Mouse (Mus musculus) liver, embryonic 12.5 days (tissue): ENCODE measurements around the gene Ksr1. TPM values are rescaled to one million over a fixed set of nuclear protein-coding genes. Genes with fewer than 3 reads are reported as not detected.
A peak's percentile ranks its signal among the peaks of the same experiment; 100 is the strongest.

ENCODE experiments used
- ATAC-seq: fragments of 200-750 bp; cut with Nextera tagmentation; 2 replicates; pipeline ENCODE4 v1.8.0; 2017; ENCODE audit warnings: moderate number of reproducible peaks, mild to moderate bottlenecking, moderate library complexity
- H3K27ac ChIP-seq: fragments of 300-500 bp; sonication (generic); 2 replicates; pipeline ENCODE4 v1.5.1; 2016; ENCODE audit warnings: mild to moderate bottlenecking
- H3K27me3 ChIP-seq: fragments of 300-500 bp; sonication (generic); replicated peaks from 2 replicates; pipeline ENCODE4 v1.6.1; 2016; ENCODE audit warnings: mild to moderate bottlenecking, moderate library complexity
- H3K36me3 ChIP-seq: fragments of 300-500 bp; sonication (generic); 2 replicates; pipeline ENCODE4 v1.6.1; 2016; ENCODE audit warnings: mild to moderate bottlenecking, moderate library complexity
- H3K4me1 ChIP-seq: fragments of 300-500 bp; sonication (generic); 2 replicates; pipeline ENCODE4 v1.6.1; 2016
- H3K4me2 ChIP-seq: fragments of 300-500 bp; sonication (generic); 2 replicates; pipeline ENCODE4 v1.6.1; 2016; ENCODE audit warnings: mild to moderate bottlenecking, moderate library complexity
- H3K4me3 ChIP-seq: fragments of 300-500 bp; sonication (generic); 2 replicates; pipeline ENCODE4 v1.5.1; 2016; ENCODE audit warnings: mild to moderate bottlenecking, moderate library complexity
- H3K9ac ChIP-seq: fragments of 300-500 bp; sonication (generic); 2 replicates; pipeline ENCODE4 v1.6.1; 2016; ENCODE audit warnings: mild to moderate bottlenecking, moderate library complexity
- H3K9me3 ChIP-seq: fragments of 300-500 bp; sonication (generic); replicated peaks from 2 replicates; pipeline ENCODE4 v1.6.1; 2016; ENCODE audit warnings: mild to moderate bottlenecking, moderate library complexity
- WGBS: fragments of 180-500 bp; shearing (Covaris S2); methylation state at CpG from one replicate; pipeline ENCODE4 v1.1.7; 2016; ENCODE audit not compliant: insufficient replicate concordance; 5-methylcytosine and 5-hydroxymethylcytosine counted together
- polyA plus RNA-seq: library from polyadenylated mRNA; unstranded; fragments of >200 nt; fragmentation: Nextera tagmentation; extraction: Ambion mirVana; gene quantifications from 2 replicates; pipeline ENCODE4 v1.2.1, GENCODE M21; 2016

Gene Ksr1
- polyA plus RNA-seq, 1 experiment from 2014 or later: 3.1 TPM

DNA sequence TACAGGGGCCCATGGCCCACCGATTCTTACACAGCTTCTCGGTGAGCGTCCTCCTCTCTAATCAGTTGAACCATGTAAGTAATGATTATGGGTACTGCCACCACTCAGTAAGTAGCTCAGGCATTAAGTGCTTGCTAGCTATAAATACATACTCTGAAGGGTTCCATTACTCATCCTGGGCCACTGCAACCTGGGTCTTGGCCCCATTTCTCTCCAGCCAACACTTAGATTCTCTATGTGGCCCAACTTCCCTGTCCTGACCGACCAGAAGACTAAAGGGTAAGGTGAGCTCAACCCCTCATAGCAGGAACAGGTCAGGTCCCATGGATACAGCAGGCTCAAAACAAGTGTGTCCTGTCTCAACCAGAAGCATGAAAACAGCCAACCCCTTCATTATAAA, 87.1 kb downstream of the Ksr1 start:
- Histone ChIP-seq H3K27me3 (no peaks in the 10 kb centered on the region), H3K36me3 (no peaks in the 10 kb centered on the region), H3K9ac (no peak overlapping the region), H3K4me2 (no peak overlapping the region), H3K4me3 (no peak overlapping the region), H3K9me3 (no peaks in the 10 kb centered on the region), H3K27ac (peak overlapping the region; percentile 72; the same call in 1 of the 2 replicates), H3K4me1 (peaks cover 73% of the 10 kb centered on the region)
- 75% methylated on average over 4 of the region's 4 CpGs for WGBS
- no peak for ATAC-seq

DNA sequence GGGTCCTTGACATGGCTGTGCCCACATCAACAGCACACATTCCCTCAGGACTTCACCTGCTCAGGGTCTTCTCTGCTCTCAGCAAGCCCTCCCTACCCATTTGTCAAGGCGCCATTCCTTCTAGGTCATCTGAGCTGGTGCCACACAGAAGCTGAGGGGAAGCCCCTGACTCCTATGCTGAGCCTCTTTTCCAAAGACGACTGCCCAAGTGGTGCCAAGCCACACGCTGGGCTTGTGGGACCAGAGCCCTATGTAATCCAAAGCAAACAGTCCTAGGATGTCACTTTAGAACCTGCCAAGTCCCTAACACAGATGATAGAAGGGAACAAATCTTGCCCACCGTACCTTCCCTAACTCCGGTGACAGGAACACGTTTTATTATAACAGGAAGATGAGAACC, 87.6 kb downstream of the Ksr1 start:
- H3K9ac ChIP-seq: no peak overlapping the region
- H3K4me3 ChIP-seq: no peak overlapping the region
- H3K36me3 ChIP-seq: no peaks in the 10 kb centered on the region
- H3K27me3 ChIP-seq: no peaks in the 10 kb centered on the region
- peak overlapping the region; percentile 72 for H3K27ac ChIP-seq
- no peak overlapping the region for H3K4me2 ChIP-seq
- 82% methylated on average over 6 of the region's 6 CpGs for WGBS
- no peak for ATAC-seq
- no peaks in the 10 kb centered on the region for H3K9me3 ChIP-seq
- peaks cover 74% of the 10 kb centered on the region for H3K4me1 ChIP-seq

- Histone ChIP-seq H3K4me1 (peaks cover 82% of the 10 kb centered on the region), H3K27ac (peak overlapping the region; percentile 72)
- 17% methylated on average over 4 of the region's 4 CpGs for WGBS
Observed at GRCm38 (mm10) chr11:79057809-79058208, 88.4 kb downstream of the Ksr1 start.

DNA sequence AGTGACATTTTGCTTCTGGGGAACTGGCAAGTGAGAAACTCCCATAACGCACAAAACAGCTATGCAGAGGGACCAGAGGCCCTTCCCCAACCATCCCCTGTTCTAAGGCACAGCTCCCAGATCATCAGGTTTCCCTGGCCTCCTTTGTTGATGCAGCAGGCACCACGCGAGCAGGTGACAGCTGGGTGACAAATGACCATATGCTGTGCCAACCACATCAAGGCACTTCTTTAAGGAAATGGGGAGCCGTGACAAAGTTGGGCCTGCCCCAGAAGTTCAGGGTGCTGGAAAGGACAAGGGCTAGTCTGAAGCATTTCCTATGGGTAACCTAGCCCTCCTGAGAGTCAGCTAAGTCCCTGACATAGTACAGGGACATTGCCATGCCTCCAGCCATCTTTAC, 89.3 kb downstream of the Ksr1 start:
- H3K9me3 ChIP-seq: no peaks in the 10 kb centered on the region
- H3K4me1 ChIP-seq: peaks cover 88% of the 10 kb centered on the region
- no peak overlapping the region for H3K9ac ChIP-seq
- no peak overlapping the region for H3K4me3 ChIP-seq
- no peak overlapping the region for H3K4me2 ChIP-seq
- no peaks in the 10 kb centered on the region for H3K36me3 ChIP-seq
- no peaks in the 10 kb centered on the region for H3K27me3 ChIP-seq
- WGBS: 73% methylated on average over 4 of the region's 4 CpGs
- H3K27ac ChIP-seq: peak overlapping the region; percentile 72
- no peak for ATAC-seq

More at GRCm38 (mm10) chr11:79057809-79058208, 88.4 kb downstream of the Ksr1 start:
- Histone ChIP-seq H3K4me2 (no peak overlapping the region), H3K27me3 (no peaks in the 10 kb centered on the region), H3K36me3 (no peaks in the 10 kb centered on the region), H3K9me3 (no peaks in the 10 kb centered on the region), H3K9ac (peak overlapping the region; percentile 35; the same call in 1 of the 2 replicates), H3K4me3 (no peak overlapping the region)
- ATAC-seq: peak; percentile 35; the same call in 1 of the 2 replicates

GRCm38 (mm10) chr11:79056027-79056426, 90.2 kb downstream of the Ksr1 start:
- no peak for ATAC-seq

DNA sequence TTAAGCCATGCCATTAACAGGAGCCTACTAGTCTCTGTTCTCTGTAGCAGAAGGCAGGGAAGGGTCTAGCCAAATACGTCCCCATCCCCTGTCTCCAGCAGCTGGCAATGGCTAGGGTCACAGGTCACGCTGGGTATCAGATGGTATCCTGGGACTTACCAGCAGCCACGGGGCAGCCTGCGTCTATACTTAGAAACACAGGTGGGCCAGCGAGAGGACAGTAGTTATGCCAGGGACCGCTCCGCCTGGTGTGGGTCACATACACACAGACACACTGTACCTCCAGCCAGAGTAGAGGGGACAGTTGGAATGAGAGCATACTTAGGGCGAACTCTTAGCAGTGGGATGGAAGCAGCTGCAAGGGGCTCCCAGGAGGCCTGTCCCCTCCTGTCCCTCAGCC, 91.0 kb downstream of the Ksr1 start:
- Histone ChIP-seq H3K4me1 (peaks cover 100% of the 10 kb centered on the region), H3K9me3 (no peaks in the 10 kb centered on the region), H3K4me3 (no peak overlapping the region), H3K27me3 (no peaks in the 10 kb centered on the region), H3K4me2 (0 out of 2 replicates have a peak overlapping the region, but pooled peaks have one; percentile 7), H3K27ac (peak overlapping the region; percentile 92), H3K9ac (peak overlapping the region; percentile 56; the same call in 1 of the 2 replicates), H3K36me3 (no peaks in the 10 kb centered on the region)
- ATAC-seq: no peak
- 80% methylated on average over 8 of the region's 8 CpGs for WGBS

More at GRCm38 (mm10) chr11:79056027-79056426, 90.2 kb downstream of the Ksr1 start:
- H3K27me3 ChIP-seq: no peaks in the 10 kb centered on the region
- H3K4me1 ChIP-seq: peaks cover 95% of the 10 kb centered on the region
- 55% methylated on average over 2 of the region's 2 CpGs for WGBS
- peak overlapping the region; percentile 72 for H3K27ac ChIP-seq
- no peaks in the 10 kb centered on the region for H3K36me3 ChIP-seq
- H3K9me3 ChIP-seq: no peaks in the 10 kb centered on the region
- H3K9ac ChIP-seq: no peak overlapping the region
- H3K4me2 ChIP-seq: no peak overlapping the region
- no peak overlapping the region for H3K4me3 ChIP-seq

DNA sequence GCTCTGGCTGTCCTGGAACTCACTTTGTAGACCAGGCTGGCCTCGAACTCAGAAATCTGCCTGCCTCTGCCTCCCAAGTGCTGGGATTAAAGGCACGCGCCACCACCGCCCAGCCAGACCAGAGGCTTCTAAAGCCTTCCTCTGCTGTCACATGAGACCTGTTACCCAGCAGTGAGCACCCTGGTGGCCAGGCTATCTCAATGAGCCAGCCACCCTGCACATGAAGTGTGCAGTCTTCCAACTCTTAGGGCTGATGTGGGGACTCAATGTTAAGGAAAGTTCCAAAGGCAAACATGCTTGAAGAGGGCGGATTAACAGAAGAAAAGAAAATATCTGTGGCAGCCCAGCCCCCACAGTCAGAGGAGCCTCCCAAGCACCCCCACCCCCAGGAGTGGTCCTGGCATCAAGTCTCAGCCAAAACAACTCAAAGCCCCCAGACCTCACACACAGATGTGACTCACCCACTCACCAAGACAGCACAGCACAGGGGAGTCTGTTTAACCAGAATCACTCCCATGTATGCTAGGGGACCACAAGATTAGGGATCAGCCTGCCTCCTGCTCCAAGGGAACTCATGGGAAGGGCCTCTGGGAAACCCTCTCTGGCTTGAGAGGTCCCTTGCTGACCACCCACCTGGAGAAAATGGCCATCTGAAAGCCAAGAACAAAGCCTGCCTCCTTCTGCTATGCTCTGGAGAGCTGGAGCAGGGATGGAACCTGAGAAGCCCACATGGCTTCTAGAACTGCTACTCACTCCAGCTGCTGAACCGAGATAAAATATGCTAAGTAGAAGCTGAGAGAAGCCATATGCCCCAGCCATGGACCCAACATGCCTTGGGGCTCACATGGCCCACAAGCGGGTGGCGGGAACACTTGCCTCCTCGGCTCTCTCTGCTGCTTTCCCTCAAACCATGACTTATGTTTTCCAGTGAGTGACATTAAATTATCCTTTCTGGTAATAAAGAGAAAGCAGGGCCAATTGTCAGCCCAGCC, 91.8 kb downstream of the Ksr1 start:
- Histone ChIP-seq H3K36me3 (no peaks in the 10 kb centered on the region), H3K4me3 (no peak overlapping the region), H3K4me1 (peaks cover 94% of the 10 kb centered on the region), H3K4me2 (peak overlapping the region; percentile 53), H3K9me3 (no peaks in the 10 kb centered on the region), H3K27me3 (no peaks in the 10 kb centered on the region), H3K9ac (peak overlapping the region; percentile 56), H3K27ac (peak overlapping the region; percentile 92)
- 54% methylated on average over 9 of the region's 9 CpGs for WGBS
- peak; percentile 85 for ATAC-seq

DNA sequence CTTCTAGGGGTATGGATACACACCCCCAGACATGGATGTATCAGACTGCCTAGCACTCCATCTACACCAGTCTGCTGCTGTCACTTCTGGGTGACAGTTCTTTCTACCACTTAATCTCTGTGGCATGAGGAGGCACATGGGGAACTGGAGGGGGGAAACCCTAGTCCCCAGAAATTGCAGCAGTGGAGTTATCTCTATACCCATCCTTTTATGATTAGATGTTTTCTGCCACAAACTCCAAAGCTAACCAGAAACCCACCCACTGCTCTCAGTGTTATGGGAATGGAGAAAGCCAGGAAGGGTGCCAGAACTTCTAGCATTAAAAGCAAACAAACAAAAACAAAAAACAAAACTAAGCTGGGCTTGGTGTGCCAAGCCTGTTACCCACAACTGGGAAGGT, 92.8 kb downstream of the Ksr1 start:
- Histone ChIP-seq H3K4me3 (no peak overlapping the region), H3K36me3 (0 out of 2 replicates have a peak, but pooled peaks cover 5% of the 10 kb centered on the region), H3K27me3 (no peaks in the 10 kb centered on the region), H3K27ac (peak overlapping the region; percentile 92), H3K9me3 (no peaks in the 10 kb centered on the region), H3K9ac (peak overlapping the region; percentile 47; the same call in 1 of the 2 replicates), H3K4me2 (no peak overlapping the region), H3K4me1 (peaks cover 84% of the 10 kb centered on the region)
- no peak for ATAC-seq

DNA sequence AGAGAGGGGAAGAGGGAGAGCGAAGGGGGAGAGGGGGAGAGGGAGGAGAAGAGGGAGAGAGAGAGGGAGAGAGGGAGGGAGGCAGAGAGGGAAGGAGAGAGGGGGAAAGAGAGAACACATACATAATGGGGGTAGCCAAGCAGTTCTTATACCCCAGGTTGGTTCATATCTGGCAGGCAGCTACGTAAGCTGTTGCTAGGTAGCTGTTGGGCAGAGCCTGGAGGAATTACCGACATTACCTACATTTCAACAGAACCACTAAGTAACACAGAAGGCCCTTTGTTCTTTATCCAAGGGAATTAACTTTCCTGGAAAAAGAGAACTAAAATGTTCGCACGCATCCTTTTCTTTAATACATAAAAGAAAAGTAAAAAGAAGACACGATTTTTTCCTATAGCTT, 93.4 kb downstream of the Ksr1 start:
- 82% methylated on average over 6 of the region's 6 CpGs for WGBS
- no peak overlapping the region for H3K4me2 ChIP-seq
- ATAC-seq: no peak
- H3K27me3 ChIP-seq: no peaks in the 10 kb centered on the region
- H3K9me3 ChIP-seq: no peaks in the 10 kb centered on the region
- H3K9ac ChIP-seq: no peak overlapping the region
- H3K27ac ChIP-seq: no peak overlapping the region
- H3K36me3 ChIP-seq: 0 out of 2 replicates have a peak, but pooled peaks cover 5% of the 10 kb centered on the region
- no peak overlapping the region for H3K4me3 ChIP-seq
- H3K4me1 ChIP-seq: peaks cover 80% of the 10 kb centered on the region

- Histone ChIP-seq H3K9me3 (no peaks in the 10 kb centered on the region), H3K4me2 (peak overlapping the region; percentile 68), H3K36me3 (0 out of 2 replicates have a peak, but pooled peaks cover 5% of the 10 kb centered on the region), H3K4me3 (peak overlapping the region; percentile 23; the same call in 1 of the 2 replicates), H3K27ac (peak overlapping the region; percentile 69), H3K9ac (peak overlapping the region; percentile 44), H3K4me1 (peaks cover 74% of the 10 kb centered on the region), H3K27me3 (no peaks in the 10 kb centered on the region)
- 54% methylated on average over 9 of the region's 9 CpGs for WGBS
- ATAC-seq: peak; percentile 31; the same call in 1 of the 2 replicates
Observed at GRCm38 (mm10) chr11:79051522-79051921, 94.7 kb downstream of the Ksr1 start.

DNA sequence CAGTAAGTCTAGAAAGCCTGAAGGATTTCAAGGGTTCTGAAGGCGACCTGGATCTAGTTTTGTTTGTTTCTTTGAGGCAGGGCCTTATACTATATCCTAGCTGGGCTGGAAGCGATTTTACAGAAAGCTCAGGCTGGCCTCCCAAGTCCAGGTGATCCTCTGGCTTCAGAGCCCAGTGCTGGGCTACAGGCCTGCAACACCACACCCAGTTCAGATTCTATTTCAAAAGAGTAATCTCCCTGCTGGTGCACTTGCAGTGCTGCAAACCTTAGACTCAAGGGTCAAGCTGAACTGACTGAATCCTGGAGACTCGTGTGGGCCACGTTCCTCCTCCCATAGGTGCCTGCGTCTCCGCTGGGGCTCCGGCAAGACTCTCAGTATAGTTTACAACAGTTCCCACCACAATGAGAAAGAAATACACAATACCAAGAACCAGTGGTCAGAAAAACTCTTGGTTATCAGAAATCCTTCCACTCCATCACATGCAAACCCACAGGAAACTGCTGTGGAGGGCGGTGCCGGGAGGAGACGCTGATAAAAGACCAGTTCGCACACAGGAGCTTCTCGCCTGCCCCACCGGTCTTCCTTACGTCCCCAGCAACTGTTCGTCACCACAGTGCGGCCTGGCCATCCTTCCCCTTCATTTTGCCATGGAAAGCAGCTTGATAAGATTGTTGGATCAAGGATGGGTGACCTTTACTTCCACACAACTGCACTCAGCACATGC, 95.3 kb downstream of the Ksr1 start:
- peaks cover 68% of the 10 kb centered on the region for H3K4me1 ChIP-seq
- ATAC-seq: peak; percentile 48
- peak overlapping the region; percentile 23; the same call in 1 of the 2 replicates for H3K4me3 ChIP-seq
- H3K9ac ChIP-seq: peak overlapping the region; percentile 44
- no peaks in the 10 kb centered on the region for H3K27me3 ChIP-seq
- 18% methylated on average over 16 of the region's 16 CpGs for WGBS
- no peaks in the 10 kb centered on the region for H3K9me3 ChIP-seq
- 0 out of 2 replicates have a peak, but pooled peaks cover 5% of the 10 kb centered on the region for H3K36me3 ChIP-seq
- peak overlapping the region; percentile 69 for H3K27ac ChIP-seq
- peak overlapping the region; percentile 68 for H3K4me2 ChIP-seq
